Mouse (Mus musculus) kidney, embryonic 16.5 days (tissue): Measurements from ENCODE around the gene Eno3. TPM values are rescaled to one million over a fixed set of nuclear protein-coding genes. Genes with fewer than 3 reads are reported as not detected.

Experiments used
- ATAC-seq: fragments of 200-750 bp; cut with Nextera tagmentation; 2 replicates; pipeline ENCODE4 v1.8.0; 2017; ENCODE audit warnings: moderate TSS enrichment; ENCODE audit not compliant: low FRiP score, low TSS enrichment
- H3K27ac ChIP-seq: fragments of 300-500 bp; sonication (generic); 2 replicates; pipeline ENCODE4 v1.5.1; 2014; ENCODE audit warnings: low read length
- H3K27me3 ChIP-seq: fragments of 300-500 bp; sonication (generic); 2 replicates; pipeline ENCODE4 v1.6.1; 2014; ENCODE audit warnings: low read length, control low read depth, mixed read lengths; ENCODE audit not compliant: insufficient read depth
- H3K36me3 ChIP-seq: fragments of 300-500 bp; sonication (generic); 2 replicates; pipeline ENCODE4 v1.6.1; 2014; ENCODE audit warnings: low read length, control low read depth, mixed read lengths; ENCODE audit not compliant: insufficient read depth
- H3K4me1 ChIP-seq: fragments of 300-500 bp; sonication (generic); 2 replicates; pipeline ENCODE4 v1.6.1; 2014; ENCODE audit warnings: low read length, control low read depth, mixed read lengths; ENCODE audit not compliant: insufficient read depth
- H3K4me2 ChIP-seq: fragments of 300-500 bp; sonication (generic); replicated peaks from 2 replicates; pipeline ENCODE4 v1.6.1; 2014; ENCODE audit warnings: low read depth, low read length
- H3K4me3 ChIP-seq: fragments of 300-500 bp; sonication (generic); 2 replicates; pipeline ENCODE4 v1.5.1; 2014; ENCODE audit warnings: mild to moderate bottlenecking, low read length
- H3K9ac ChIP-seq: fragments of 300-500 bp; sonication (generic); replicated peaks from 2 replicates; pipeline ENCODE4 v1.6.1; 2014; ENCODE audit warnings: low read length
- H3K9me3 ChIP-seq: fragments of 300-500 bp; sonication (generic); 2 replicates; pipeline ENCODE4 v1.6.1; 2016; ENCODE audit warnings: low read length, control low read depth
- WGBS: fragments of 180-500 bp; shearing (Covaris S2); extraction: QIAGEN DNeasy Blood & Tissue Kit; methylation state at CpG from one replicate; pipeline ENCODE4 v1.1.7; 2014; 5-methylcytosine and 5-hydroxymethylcytosine counted together
- polyA plus RNA-seq: library from polyadenylated mRNA; unstranded; fragments of >200 nt; fragmentation: Nextera tagmentation; extraction: Ambion mirVana; gene quantifications from 2 replicates; pipeline ENCODE4 v1.2.1, GENCODE M21; 2015

Gene Eno3
- polyA plus RNA-seq, 1 experiment from 2014 or later = 28.0 TPM

- 12% methylated on average over 8 of the region's 8 CpGs for WGBS
- no peaks in the 10 kb centered on the region for H3K9me3 ChIP-seq
- H3K4me2 ChIP-seq = peak overlapping the region; percentile 85
- H3K27ac ChIP-seq = peak overlapping the region; percentile 90
- H3K36me3 ChIP-seq = peaks cover 11% of the 10 kb centered on the region; the same call in 1 of the 2 replicates
- ATAC-seq = no peak
- H3K4me1 ChIP-seq = peaks cover 19% of the 10 kb centered on the region
- no peaks in the 10 kb centered on the region for H3K27me3 ChIP-seq
- H3K9ac ChIP-seq = peak overlapping the region; percentile 86
- peak overlapping the region; percentile 85 for H3K4me3 ChIP-seq
Observed at GRCm38 (mm10) chr11:70688372-70688771, 31.4 kb downstream of the Eno3 start.

- no peak overlapping the region for H3K4me2 ChIP-seq
- H3K36me3 ChIP-seq = 0 out of 2 replicates have a peak, but pooled peaks cover 6% of the 10 kb centered on the region
- H3K4me1 ChIP-seq = peaks cover 19% of the 10 kb centered on the region
- H3K27me3 ChIP-seq = no peaks in the 10 kb centered on the region
- 64% methylated on average over 4 of the region's 4 CpGs for WGBS
- ATAC-seq = no peak
- no peak overlapping the region for H3K4me3 ChIP-seq
- H3K9ac ChIP-seq = no peak overlapping the region
- no peaks in the 10 kb centered on the region for H3K9me3 ChIP-seq
- H3K27ac ChIP-seq = no peak overlapping the region
Observed at GRCm38 (mm10) chr11:70689578-70689977, 32.6 kb downstream of the Eno3 start.

- Histone ChIP-seq H3K4me1 (peaks cover 6% of the 10 kb centered on the region), H3K4me2 (no peak overlapping the region), H3K36me3 (no peaks in the 10 kb centered on the region), H3K9me3 (no peaks in the 10 kb centered on the region), H3K9ac (no peak overlapping the region), H3K27me3 (no peaks in the 10 kb centered on the region), H3K4me3 (no peak overlapping the region), H3K27ac (no peak overlapping the region)
- ATAC-seq = no peak
- 73% methylated on average over 3 of the region's 3 CpGs for WGBS
Observed at GRCm38 (mm10) chr11:70693504-70693903, 36.5 kb downstream of the Eno3 start.

- Histone ChIP-seq H3K4me1 (peaks cover 15% of the 10 kb centered on the region), H3K9me3 (no peaks in the 10 kb centered on the region), H3K27me3 (no peaks in the 10 kb centered on the region), H3K4me2 (no peak overlapping the region), H3K9ac (no peak overlapping the region), H3K4me3 (no peak overlapping the region), H3K27ac (no peak overlapping the region), H3K36me3 (no peaks in the 10 kb centered on the region)
- no peak for ATAC-seq
- 79% methylated on average over 3 of the region's 3 CpGs for WGBS
Observed at GRCm38 (mm10) chr11:70697376-70697775, 40.4 kb downstream of the Eno3 start.

- H3K27ac ChIP-seq = no peak overlapping the region
- no peak overlapping the region for H3K9ac ChIP-seq
- H3K4me3 ChIP-seq = no peak overlapping the region
- H3K27me3 ChIP-seq = no peaks in the 10 kb centered on the region
- peaks cover 10% of the 10 kb centered on the region; the same call in 1 of the 2 replicates for H3K36me3 ChIP-seq
- WGBS = 84% methylated on average over 2 of the region's 2 CpGs
- no peak for ATAC-seq
- no peak overlapping the region for H3K4me2 ChIP-seq
- peaks cover 19% of the 10 kb centered on the region for H3K4me1 ChIP-seq
- H3K9me3 ChIP-seq = no peaks in the 10 kb centered on the region
Observed at GRCm38 (mm10) chr11:70699051-70699450, 42.0 kb downstream of the Eno3 start.

DNA sequence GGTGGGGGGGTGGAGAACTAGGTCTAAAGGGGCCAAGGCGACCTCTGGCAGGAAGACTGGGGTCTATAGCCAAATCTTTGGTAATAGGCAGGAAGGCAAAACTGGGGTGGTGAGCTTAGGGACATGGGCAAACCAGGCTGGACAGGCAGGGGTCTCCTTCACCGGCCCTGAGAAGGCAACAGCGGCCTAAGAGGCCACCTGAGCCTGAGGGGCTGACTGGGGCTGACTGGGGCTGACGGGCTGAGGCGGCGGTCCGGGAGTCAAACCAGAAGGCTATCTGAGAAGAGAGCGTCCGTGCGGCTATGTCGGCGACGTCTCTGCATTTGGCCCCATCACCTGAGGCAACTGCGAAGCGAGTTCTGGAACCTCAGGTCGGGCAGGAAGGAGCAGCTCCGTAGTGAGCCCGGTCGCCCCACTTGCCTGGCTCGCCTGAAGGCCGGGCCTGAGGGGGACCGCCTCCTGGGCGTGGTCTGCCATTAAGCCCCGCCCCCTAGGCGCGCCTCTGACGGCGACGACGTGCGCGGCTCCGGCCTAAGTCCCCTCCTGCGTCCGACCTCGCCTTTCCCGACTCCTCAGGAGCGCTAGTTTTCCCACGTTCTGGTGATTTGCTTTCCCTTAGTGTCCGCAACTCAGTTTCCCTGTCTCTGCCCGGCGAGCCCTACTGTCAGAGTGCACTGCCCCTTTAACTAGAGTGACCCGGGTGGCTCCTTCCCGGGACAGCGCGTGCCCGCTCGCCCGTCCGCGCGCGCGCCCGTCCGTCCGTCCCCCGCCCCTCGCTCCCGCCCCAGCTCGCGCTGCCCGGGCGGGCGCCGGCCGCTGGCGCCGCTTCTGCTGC, 42.9 kb downstream of the Eno3 start, which contains the start of the genes Inca1 and Kif1c:
TSS of gene Inca1 (minus strand) at position 434 of the 835 bp plus-strand sequence.
TSS of gene Kif1c (plus strand) at position 827 of the 835 bp plus-strand sequence.
- peaks cover 19% of the 10 kb centered on the region for H3K4me1 ChIP-seq
- H3K36me3 ChIP-seq = peaks cover 16% of the 10 kb centered on the region; the same call in 1 of the 2 replicates
- no peaks in the 10 kb centered on the region for H3K9me3 ChIP-seq
- H3K4me2 ChIP-seq = peak within 1 kb of the TSS; percentile 74
- peak within 1 kb of the TSS; percentile 97 for H3K27ac ChIP-seq
- no peaks in the 10 kb centered on the region for H3K27me3 ChIP-seq
- H3K9ac ChIP-seq = peak within 1 kb of the TSS; percentile 94
- peak within 1 kb of the TSS; percentile 96 for H3K4me3 ChIP-seq
- 2% methylated on average over 65 of the region's 69 CpGs for WGBS
- ATAC-seq = peak; percentile 93

GRCm38 (mm10) chr11:70700613-70701012, 43.6 kb downstream of the Eno3 start:
- WGBS = under 1% methylated on average over 34 of the region's 34 CpGs
- peak; percentile 46 for ATAC-seq
- H3K9me3 ChIP-seq = no peaks in the 10 kb centered on the region

GRCm38 (mm10) chr11:70701221-70701955, 44.4 kb downstream of the Eno3 start:
- Histone ChIP-seq H3K4me3 (peak overlapping the region; percentile 96), H3K4me1 (peaks cover 19% of the 10 kb centered on the region), H3K27ac (peak overlapping the region; percentile 97; the same call in 1 of the 2 replicates), H3K4me2 (peak overlapping the region; percentile 74), H3K27me3 (no peaks in the 10 kb centered on the region), H3K9ac (peak overlapping the region; percentile 94), H3K36me3 (peaks cover 29% of the 10 kb centered on the region), H3K9me3 (no peaks in the 10 kb centered on the region)
- WGBS = 4% methylated on average over 10 of the region's 10 CpGs
- no peak; the same call in 1 of the 2 replicates for ATAC-seq

More at GRCm38 (mm10) chr11:70700613-70701012, 43.6 kb downstream of the Eno3 start:
- peaks cover 21% of the 10 kb centered on the region; the same call in 1 of the 2 replicates for H3K36me3 ChIP-seq
- no peaks in the 10 kb centered on the region for H3K27me3 ChIP-seq
- peak overlapping the region; percentile 96 for H3K4me3 ChIP-seq
- peak overlapping the region; percentile 94 for H3K9ac ChIP-seq
- H3K4me2 ChIP-seq = peak overlapping the region; percentile 74
- H3K27ac ChIP-seq = peak overlapping the region; percentile 97
- H3K4me1 ChIP-seq = peaks cover 19% of the 10 kb centered on the region

DNA sequence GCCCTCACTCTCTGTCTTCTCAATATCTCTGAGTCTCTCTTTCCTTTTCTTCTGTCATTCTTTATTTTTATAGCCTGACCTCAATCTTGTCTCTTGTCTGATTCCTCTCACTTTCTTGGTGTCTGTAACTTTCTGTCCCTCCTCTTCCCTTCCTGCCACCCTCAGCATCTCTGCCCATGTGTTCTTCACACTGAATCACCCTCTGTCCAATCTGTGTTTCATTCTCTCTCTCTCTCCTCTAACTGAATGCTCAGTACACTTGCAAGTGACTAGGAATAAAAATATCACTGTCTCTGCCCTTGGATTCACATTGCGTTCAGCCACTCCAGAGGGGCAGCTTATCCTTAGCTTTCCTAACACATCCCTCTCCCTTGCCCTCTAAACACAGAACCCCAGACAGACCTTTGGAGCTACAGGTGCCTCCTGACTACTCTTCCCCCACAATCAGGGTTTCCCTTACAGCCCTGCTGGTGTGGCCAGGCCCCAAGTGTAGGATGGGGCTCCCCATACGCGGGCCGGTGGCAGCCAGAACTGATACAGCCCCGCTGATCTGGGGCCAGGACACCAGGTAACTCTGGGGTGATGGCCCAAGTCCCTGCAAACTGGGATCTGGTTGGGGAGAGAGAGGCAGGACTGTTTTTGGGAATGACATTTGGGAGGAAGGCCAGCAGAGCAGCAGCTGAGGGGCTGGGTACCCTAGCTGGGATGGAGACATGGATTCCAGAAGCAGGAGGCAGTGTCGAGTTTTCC, 45.2 kb downstream of the Eno3 start:
- peak overlapping the region; percentile 94 for H3K9ac ChIP-seq
- H3K9me3 ChIP-seq = no peaks in the 10 kb centered on the region
- H3K27me3 ChIP-seq = no peaks in the 10 kb centered on the region
- no peak overlapping the region for H3K27ac ChIP-seq
- peak overlapping the region; percentile 74 for H3K4me2 ChIP-seq
- H3K4me1 ChIP-seq = peaks cover 19% of the 10 kb centered on the region
- no peak for ATAC-seq
- 87% methylated on average over 6 of the region's 6 CpGs for WGBS
- peaks cover 37% of the 10 kb centered on the region for H3K36me3 ChIP-seq
- peak overlapping the region; percentile 96; the same call in 1 of the 2 replicates for H3K4me3 ChIP-seq
